Comparison of ENCODE assay signal across 18 mouse cellular contexts in genomic region chr1:58885646-58886045, GRCm38 (mm10).
"Had no signal": no experiment of that assay in that cellular context is flagged by ENCODE, and none has a peak within 500 bp of the region (broad histone marks: within the 10 kb centered on the region; RNA-seq: fewer than 3 reads in every experiment).

No protein-coding gene starts in this region.

- H3K27me3 ChIP-seq: lung, embryonic 15.5 days; megakaryocyte, embryonic 14.5 days; midbrain, embryonic 13.5 days; midbrain, embryonic 15.5 days; neural tube, embryonic 12.5 days; stomach, embryonic 15.5 days had no signal

- H3K4me3 ChIP-seq: lung, embryonic 15.5 days; megakaryocyte, embryonic 14.5 days; midbrain, embryonic 13.5 days; midbrain, embryonic 15.5 days; neural tube, embryonic 12.5 days; stomach, embryonic 15.5 days had no signal

- ATAC-seq: liver, postnatal 0 days; lung, postnatal 0 days; midbrain, embryonic 13.5 days; midbrain, embryonic 15.5 days had no signal

- H3K27ac ChIP-seq: lung, embryonic 15.5 days; macrophage; midbrain, embryonic 13.5 days; midbrain, embryonic 15.5 days; neural tube, embryonic 12.5 days; stomach, embryonic 15.5 days; stomach, postnatal 0 days had no signal

- H3K9me3 ChIP-seq: lung, embryonic 15.5 days; megakaryocyte, embryonic 14.5 days; midbrain, embryonic 13.5 days; midbrain, embryonic 15.5 days; neural tube, embryonic 12.5 days; stomach, embryonic 15.5 days had no signal

- H3K4me1 ChIP-seq: lung, embryonic 15.5 days; megakaryocyte, embryonic 14.5 days; midbrain, embryonic 13.5 days; midbrain, embryonic 15.5 days; neural tube, embryonic 12.5 days; stomach, embryonic 15.5 days had no signal

- H3K9ac ChIP-seq: liver, postnatal 0 days; lung, embryonic 15.5 days; midbrain, embryonic 13.5 days; midbrain, embryonic 15.5 days; neural tube, embryonic 12.5 days; stomach, embryonic 15.5 days had no signal

- H3K36me3 ChIP-seq: lung, embryonic 15.5 days; midbrain, embryonic 13.5 days; midbrain, embryonic 15.5 days; neural tube, embryonic 12.5 days; stomach, embryonic 15.5 days had no signal

- H3K4me2 ChIP-seq: lung, embryonic 15.5 days; midbrain, embryonic 11.5 days; midbrain, embryonic 13.5 days; midbrain, embryonic 15.5 days; neural tube, embryonic 12.5 days; stomach, embryonic 15.5 days had no signal

- DNase-seq: liver, postnatal 0 days; lung, adult 2 months; lung, postnatal 14 days; lung, postnatal 36 days; right cerebral cortex, postnatal 14 days; thymus, adult 2 months; thymus, postnatal 25 days; thymus, postnatal 4 days had no signal
